Mouse (Mus musculus): ENCODE measurements around the gene Bik.

DNA sequence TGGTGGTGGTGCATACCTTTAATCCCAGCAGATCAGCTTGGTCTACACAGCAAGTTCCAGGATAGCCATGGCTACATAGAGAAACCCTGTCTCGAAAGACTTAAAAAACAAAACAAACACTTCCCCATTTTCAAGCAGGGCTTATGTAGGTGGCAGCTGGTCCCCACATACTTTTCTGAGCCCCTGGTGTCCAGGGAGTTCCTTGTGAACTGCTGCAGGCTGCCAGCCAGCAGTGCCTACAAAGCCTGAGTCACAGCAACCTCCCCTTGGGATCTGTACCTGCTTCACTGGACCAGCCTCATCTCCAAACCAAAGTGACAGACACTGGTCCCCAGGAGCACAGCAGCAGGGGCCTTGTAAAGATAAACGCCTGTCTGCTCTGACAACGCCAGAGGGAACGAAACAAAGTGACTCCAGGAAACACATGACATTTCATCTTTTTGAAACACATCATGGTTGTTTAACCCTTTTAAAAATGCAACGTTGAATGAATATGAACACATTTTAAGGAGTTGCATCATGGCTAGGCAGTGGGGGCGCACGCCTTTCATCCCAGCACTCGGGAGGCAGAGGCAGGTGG lies 43.9 kb upstream of the Bik start:
- TF ChIP-seq CTCF (IDR thresholded peaks at IDR 0.05; ENCODE audit: borderline replicate concordance, extremely low read depth, insufficient read depth, insufficient read length): no peak
- no peak for TF ChIP-seq POLR2A (IDR thresholded peaks at IDR 0.05; ENCODE audit: borderline replicate concordance, extremely low read depth, insufficient read depth, insufficient read length, poor library complexity, severe bottlenecking)

Data from brain, embryonic 14.5 days (tissue).